Mouse (Mus musculus) lung, embryonic 16.5 days (tissue): ENCODE data around the gene Rufy4. TPM values are rescaled to one million over a fixed set of nuclear protein-coding genes. Genes with fewer than 3 reads are reported as not detected.
A peak's percentile ranks its signal among the peaks of the same experiment; 100 is the strongest.

Source experiments
- ATAC-seq: fragments of 200-750 bp; cut with Nextera tagmentation; 2 replicates; pipeline ENCODE4 v1.8.0; 2017; ENCODE audit warnings: low read depth, mild to moderate bottlenecking, moderate library complexity
- H3K27ac ChIP-seq: fragments of 300-500 bp; sonication (generic); 2 replicates; pipeline ENCODE4 v1.5.1; 2014; ENCODE audit warnings: mild to moderate bottlenecking, control low read depth, low read length
- H3K27me3 ChIP-seq: fragments of 300-500 bp; sonication (generic); 2 replicates; pipeline ENCODE4 v1.6.1; 2014; ENCODE audit warnings: low read depth, low read length, mixed read lengths; ENCODE audit not compliant: control insufficient read depth, insufficient read depth
- H3K36me3 ChIP-seq: fragments of 300-500 bp; sonication (generic); 2 replicates; pipeline ENCODE4 v1.6.1; 2014; ENCODE audit warnings: low read length; ENCODE audit not compliant: control insufficient read depth, insufficient read depth
- H3K4me1 ChIP-seq: fragments of 300-500 bp; sonication (generic); replicated peaks from 2 replicates; pipeline ENCODE4 v1.6.1; 2014; ENCODE audit warnings: low read length, mixed read lengths; ENCODE audit not compliant: control insufficient read depth, insufficient read depth
- H3K4me2 ChIP-seq: fragments of 300-500 bp; sonication (generic); 2 replicates; pipeline ENCODE4 v1.6.1; 2014; ENCODE audit warnings: low read depth, low read length, control low read depth
- H3K4me3 ChIP-seq: fragments of 300-500 bp; sonication (generic); 2 replicates; pipeline ENCODE4 v1.5.1; 2014; ENCODE audit warnings: mild to moderate bottlenecking, low read length, control low read depth
- H3K9ac ChIP-seq: fragments of 300-500 bp; sonication (generic); 2 replicates; pipeline ENCODE4 v1.6.1; 2014; ENCODE audit warnings: low read length, control low read depth
- H3K9me3 ChIP-seq: fragments of 300-500 bp; sonication (generic); 2 replicates; pipeline ENCODE4 v1.6.1; 2016; ENCODE audit warnings: low read length; ENCODE audit not compliant: control insufficient read depth
- WGBS: fragments of 180-500 bp; shearing (Covaris S2); extraction: QIAGEN DNeasy Blood & Tissue Kit; methylation state at CpG from one replicate; pipeline ENCODE4 v1.1.7; 2014; 5-methylcytosine and 5-hydroxymethylcytosine counted together
- polyA plus RNA-seq: library from polyadenylated mRNA; unstranded; fragments of >200 nt; fragmentation: Nextera tagmentation; extraction: Ambion mirVana; gene quantifications from 2 replicates; pipeline ENCODE4 v1.2.1, GENCODE M21; 2015

Gene Rufy4
- polyA plus RNA-seq, 1 experiment from 2014 or later = 0.64 TPM

GRCm38 (mm10) chr1:74090329-74090728 is 35.0 kb upstream of the Rufy4 start:
- H3K27ac ChIP-seq = no peak overlapping the region
- ATAC-seq = no peak
- H3K4me2 ChIP-seq = peak overlapping the region; percentile 44
- no peaks in the 10 kb centered on the region for H3K27me3 ChIP-seq
- peak overlapping the region; percentile 57 for H3K9ac ChIP-seq
- H3K9me3 ChIP-seq = no peaks in the 10 kb centered on the region
- WGBS = 24% methylated on average over 7 of the region's 7 CpGs
- peaks cover 36% of the 10 kb centered on the region for H3K4me1 ChIP-seq
- no peaks in the 10 kb centered on the region for H3K36me3 ChIP-seq
- H3K4me3 ChIP-seq = peak overlapping the region; percentile 42

DNA sequence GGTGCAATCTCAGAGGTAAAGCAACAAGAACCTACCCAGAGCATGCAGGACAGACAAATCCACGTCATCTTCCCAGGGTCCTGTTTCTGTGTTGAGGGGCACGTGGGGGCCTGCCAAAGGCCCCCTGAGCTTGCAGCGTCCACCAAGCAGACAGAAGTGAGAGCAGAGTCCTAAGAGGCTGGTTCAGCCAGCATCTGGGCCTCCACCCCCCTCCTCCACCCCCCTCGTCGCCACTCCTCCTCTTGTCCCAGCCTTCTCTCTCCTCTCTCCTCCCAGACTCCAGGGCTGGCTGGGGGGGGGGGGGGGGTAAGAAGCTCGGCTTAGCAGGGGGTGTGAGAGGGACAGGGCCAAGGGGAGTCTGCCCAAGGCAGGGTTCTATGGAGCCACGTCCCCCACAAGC is 34.2 kb upstream of the Rufy4 start:
- H3K4me1 ChIP-seq = peaks cover 37% of the 10 kb centered on the region
- H3K4me3 ChIP-seq = peak overlapping the region; percentile 42
- ATAC-seq = peak; percentile 69
- WGBS = 15% methylated on average over 6 of the region's 7 CpGs
- peaks cover 4% of the 10 kb centered on the region; the same call in 1 of the 2 replicates for H3K27me3 ChIP-seq
- peak overlapping the region; percentile 44 for H3K4me2 ChIP-seq
- H3K9me3 ChIP-seq = no peaks in the 10 kb centered on the region
- H3K27ac ChIP-seq = peak overlapping the region; percentile 95
- H3K36me3 ChIP-seq = no peaks in the 10 kb centered on the region
- H3K9ac ChIP-seq = peak overlapping the region; percentile 57

- Histone ChIP-seq H3K9ac (peak overlapping the region; percentile 57), H3K36me3 (no peaks in the 10 kb centered on the region), H3K27ac (peak overlapping the region; percentile 95), H3K4me1 (peaks cover 42% of the 10 kb centered on the region), H3K4me2 (peak overlapping the region; percentile 44; the same call in 1 of the 2 replicates), H3K9me3 (no peaks in the 10 kb centered on the region), H3K4me3 (no peak overlapping the region), H3K27me3 (peaks cover 8% of the 10 kb centered on the region)
- WGBS = 19% methylated on average over 6 of the region's 6 CpGs
- peak; percentile 60 for ATAC-seq
Measured at GRCm38 (mm10) chr1:74091611-74092224, 33.6 kb upstream of the Rufy4 start.

- no peak overlapping the region for H3K9ac ChIP-seq
- peaks cover 44% of the 10 kb centered on the region for H3K4me1 ChIP-seq
- peak overlapping the region; percentile 95 for H3K27ac ChIP-seq
- H3K4me3 ChIP-seq = no peak overlapping the region
- ATAC-seq = peak; percentile 41
- H3K36me3 ChIP-seq = no peaks in the 10 kb centered on the region
- WGBS = 50% methylated on average over 10 of the region's 10 CpGs
- H3K9me3 ChIP-seq = no peaks in the 10 kb centered on the region
- no peak overlapping the region for H3K4me2 ChIP-seq
- H3K27me3 ChIP-seq = peaks cover 13% of the 10 kb centered on the region
Measured at GRCm38 (mm10) chr1:74092242-74092641, 33.1 kb upstream of the Rufy4 start.

- Histone ChIP-seq H3K27me3 (peaks cover 24% of the 10 kb centered on the region), H3K4me2 (no peak overlapping the region), H3K9me3 (no peaks in the 10 kb centered on the region), H3K36me3 (no peaks in the 10 kb centered on the region), H3K27ac (no peak overlapping the region), H3K4me3 (no peak overlapping the region), H3K9ac (no peak overlapping the region), H3K4me1 (peaks cover 55% of the 10 kb centered on the region)
- ATAC-seq = no peak
- WGBS = 66% methylated on average over 5 of the region's 5 CpGs
Measured at GRCm38 (mm10) chr1:74093447-74093846, 31.9 kb upstream of the Rufy4 start.

GRCm38 (mm10) chr1:74094497-74095270 is 30.7 kb upstream of the Rufy4 start:
- Histone ChIP-seq H3K27ac (no peak overlapping the region), H3K4me1 (peaks cover 64% of the 10 kb centered on the region), H3K4me2 (no peak overlapping the region), H3K4me3 (no peak overlapping the region), H3K9me3 (no peaks in the 10 kb centered on the region), H3K9ac (0 out of 2 replicates have a peak overlapping the region, but pooled peaks have one; percentile 36), H3K36me3 (no peaks in the 10 kb centered on the region), H3K27me3 (peaks cover 31% of the 10 kb centered on the region)
- peak; percentile 29 for ATAC-seq
- 34% methylated on average over 7 of the region's 7 CpGs for WGBS

DNA sequence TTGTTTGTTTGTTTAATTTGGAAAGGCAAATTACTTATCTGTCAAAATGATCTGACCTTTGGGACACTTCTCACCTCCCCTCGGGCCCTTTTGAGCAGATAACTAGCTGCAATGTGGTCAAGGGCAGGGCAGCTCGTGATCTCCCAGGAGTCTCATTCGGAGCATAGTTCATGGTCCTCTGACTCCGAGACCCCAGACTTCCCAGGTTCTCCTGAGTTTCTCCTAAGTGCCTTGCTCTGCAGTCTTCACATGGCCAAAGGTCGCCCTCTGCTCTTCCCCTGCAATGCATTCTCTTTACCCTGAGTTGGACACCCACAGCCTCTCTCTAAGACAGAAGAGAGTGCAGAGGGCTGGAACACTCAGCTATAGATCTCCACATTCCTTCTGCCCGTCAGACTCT is 30.0 kb upstream of the Rufy4 start:
- Histone ChIP-seq H3K36me3 (no peaks in the 10 kb centered on the region), H3K4me3 (no peak overlapping the region), H3K4me2 (no peak overlapping the region), H3K4me1 (peaks cover 65% of the 10 kb centered on the region), H3K27ac (no peak overlapping the region), H3K9ac (no peak overlapping the region), H3K27me3 (peaks cover 35% of the 10 kb centered on the region), H3K9me3 (no peaks in the 10 kb centered on the region)
- ATAC-seq = no peak
- WGBS = 50% methylated on average over 6 of the region's 6 CpGs

DNA sequence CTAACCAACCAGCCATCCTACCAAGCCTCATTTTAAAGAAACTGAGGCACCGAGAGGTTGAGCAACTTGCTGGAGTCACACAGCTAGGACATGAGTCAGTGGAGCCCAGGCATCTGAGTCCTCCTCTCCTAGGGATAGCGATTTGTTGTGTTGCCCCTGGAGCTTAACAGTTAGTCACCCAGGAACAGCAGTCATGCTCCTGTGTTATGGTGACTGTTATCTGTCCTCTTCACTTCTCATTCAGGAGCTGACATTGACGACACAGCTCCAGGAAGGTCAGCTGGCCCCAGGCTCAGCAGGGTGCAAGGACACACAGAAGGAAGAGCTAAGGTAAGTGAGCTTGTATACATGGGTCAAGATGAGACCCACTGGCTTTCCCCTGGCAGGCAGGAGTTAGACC is 29.6 kb upstream of the Rufy4 start:
- Histone ChIP-seq H3K27me3 (peaks cover 35% of the 10 kb centered on the region), H3K4me3 (no peak overlapping the region), H3K4me2 (no peak overlapping the region), H3K4me1 (peaks cover 65% of the 10 kb centered on the region), H3K27ac (no peak overlapping the region), H3K9ac (no peak overlapping the region), H3K36me3 (no peaks in the 10 kb centered on the region), H3K9me3 (no peaks in the 10 kb centered on the region)
- ATAC-seq = no peak
- WGBS = 42% methylated on average over 3 of the region's 3 CpGs
